Mouse (Mus musculus) common myeloid progenitor, adult 5-6 weeks (primary cell): ENCODE data around the gene Gm49342. TPM values are rescaled to one million over a fixed set of nuclear protein-coding genes. Genes with fewer than 3 reads are reported as not detected.
A peak's percentile ranks its signal among the peaks of the same experiment; 100 is the strongest.
"Not testable (repeated sequence)": the region's sequence is repeated elsewhere in the genome, so short reads cannot be mapped to it uniquely, and the experiment has no call there.

Experiments
- ATAC-seq: replicated peaks from 2 replicates; pipeline ENCODE4 v1.8.0; 2016; ENCODE audit warnings: low read depth, mild to moderate bottlenecking, moderate TSS enrichment, inconsistent platforms; ENCODE audit not compliant: poor library complexity, severe bottlenecking
- total RNA-seq: library from RNA; stranded (forward); fragments of 200-1000, 187-1606 nt; gene quantifications from 2 replicates; pipeline ENCODE4 v1.2.3, GENCODE M21; 2017

Gm49342 gene
- total RNA-seq, 1 experiment from 2014 or later = 44.0 TPM

DNA sequence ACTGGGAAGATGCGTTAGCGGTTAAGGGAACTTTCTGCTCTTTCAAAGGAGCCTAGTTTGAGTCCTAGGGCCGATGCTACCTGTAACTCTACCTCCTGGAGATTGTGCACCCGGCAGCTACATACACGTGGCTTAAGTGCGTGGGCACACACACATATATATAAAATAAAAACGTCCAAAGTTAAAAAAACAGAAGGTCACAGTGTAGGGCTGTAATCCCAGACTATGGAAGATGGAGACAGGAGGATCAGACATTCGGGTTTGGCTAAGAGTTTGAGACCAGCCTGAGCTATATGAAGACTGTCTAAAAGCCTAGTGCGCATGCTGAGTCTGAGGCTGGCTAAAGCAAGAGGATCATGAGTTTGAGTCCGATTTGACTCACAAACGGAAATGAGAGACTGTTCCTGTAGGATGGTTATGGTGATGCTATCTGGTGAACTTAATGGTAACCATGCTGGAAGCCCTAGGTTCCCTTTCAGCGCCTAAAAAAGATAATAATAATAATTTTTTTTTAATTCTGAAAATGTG lies 12.8 kb upstream of the Gm49342 start:
- ATAC-seq = no peak

GRCm38 (mm10) chr14:50936649-50937048 lies 7.7 kb upstream of the Gm49342 start:
- no peak for ATAC-seq

DNA sequence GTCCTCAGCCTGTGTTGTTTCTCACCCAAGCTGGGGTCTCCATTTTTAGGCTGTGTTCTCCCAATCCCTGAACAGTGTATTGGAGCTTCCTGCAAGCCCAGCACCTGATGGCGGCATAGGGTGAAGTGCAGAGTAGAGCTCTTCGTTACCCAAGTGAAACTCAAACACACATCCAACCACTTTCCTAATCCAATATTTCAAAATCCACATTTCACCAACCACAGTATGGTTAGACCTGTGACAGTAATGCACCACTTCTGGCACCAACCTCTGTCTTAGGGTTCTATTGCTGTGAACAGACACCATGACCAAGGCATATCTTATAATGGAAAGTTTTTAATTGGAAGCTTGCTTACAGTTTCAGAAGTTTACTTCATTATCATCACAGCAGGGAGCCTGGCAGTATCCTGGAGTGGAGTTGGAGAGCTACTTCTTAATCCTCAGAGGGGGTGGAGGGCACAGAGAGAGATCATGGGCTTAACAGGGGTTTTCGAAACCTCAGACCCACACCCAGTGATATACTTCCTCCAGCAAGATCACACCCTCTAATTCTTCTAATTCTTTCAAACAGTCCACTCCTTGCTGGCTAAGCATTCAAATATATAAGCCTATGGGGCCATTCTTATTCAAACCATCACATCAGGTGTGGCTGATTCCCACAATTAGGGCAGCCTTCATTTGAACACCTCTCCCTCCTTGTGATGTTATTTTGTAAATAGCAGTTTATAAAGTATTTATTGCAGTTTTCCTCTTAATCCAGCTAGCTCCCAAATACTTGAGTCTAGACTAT lies 6.0 kb upstream of the Gm49342 start:
- 0 out of 2 replicates have a peak, but pooled peaks have one; percentile 22 for ATAC-seq

DNA sequence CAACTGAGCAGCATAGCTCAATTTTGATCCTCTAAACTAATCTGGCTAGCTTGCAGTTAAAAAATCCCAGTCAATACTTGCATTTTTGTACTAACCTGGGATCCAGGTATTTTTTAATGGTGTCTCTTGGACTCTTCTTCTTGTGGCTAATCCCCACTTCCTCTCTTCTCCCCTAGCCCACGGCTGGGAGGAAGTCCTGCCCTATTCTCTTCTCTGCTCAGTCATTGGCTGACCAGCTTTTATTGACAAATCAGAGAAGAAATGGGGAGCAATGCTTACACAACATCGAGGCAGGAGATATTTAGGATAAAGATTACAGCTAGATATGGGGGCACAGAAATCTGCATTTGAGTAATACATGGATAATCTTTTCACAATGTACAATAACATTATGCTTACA lies 5.4 kb upstream of the Gm49342 start:
- ATAC-seq = peak; percentile 66

DNA sequence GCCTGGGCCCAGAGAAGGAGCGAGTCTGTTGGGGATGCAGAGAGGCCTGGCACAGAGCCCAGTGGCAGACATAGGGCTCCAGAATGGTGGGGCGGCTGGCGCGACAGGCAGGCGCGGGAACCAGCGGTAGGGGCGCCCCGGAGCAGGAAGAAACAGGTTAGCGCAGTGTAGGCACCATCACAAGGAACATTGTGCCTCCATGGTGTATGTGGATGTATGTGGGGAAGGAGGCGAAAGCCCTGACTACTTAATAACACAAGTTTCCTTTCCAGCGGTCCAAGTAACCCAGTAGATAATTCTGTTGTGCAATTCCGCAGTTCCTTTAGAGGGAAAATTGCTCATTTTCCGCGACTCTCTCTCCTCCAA lies 334 bp downstream of the Gm49342 start:
- ATAC-seq = peak; percentile 74

- ATAC-seq = not testable (repeated sequence)
These were observed 764 bp downstream of the Gm49342 start for GRCm38 (mm10) chr14:50945081-50945480.

DNA sequence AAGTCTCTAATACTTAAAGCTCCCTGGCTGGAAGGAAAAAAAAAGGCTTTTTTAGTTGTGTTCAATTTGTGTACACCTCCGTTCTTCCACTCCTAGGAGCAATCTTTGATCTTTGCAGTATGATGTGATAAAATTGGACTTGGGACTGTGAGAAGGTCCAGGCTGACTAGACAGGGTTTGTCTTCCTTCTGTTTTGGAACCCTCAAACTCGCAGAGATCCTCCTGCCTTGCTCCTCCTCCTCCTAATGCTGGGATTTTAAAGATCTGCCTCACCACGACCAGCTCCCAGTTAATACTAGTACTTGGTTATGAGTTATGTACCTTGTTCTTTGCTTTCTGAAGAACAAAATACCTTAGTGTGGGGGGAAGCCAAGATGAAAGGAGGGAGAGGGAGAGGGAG lies 1.2 kb downstream of the Gm49342 start:
- not testable (repeated sequence) for ATAC-seq

DNA sequence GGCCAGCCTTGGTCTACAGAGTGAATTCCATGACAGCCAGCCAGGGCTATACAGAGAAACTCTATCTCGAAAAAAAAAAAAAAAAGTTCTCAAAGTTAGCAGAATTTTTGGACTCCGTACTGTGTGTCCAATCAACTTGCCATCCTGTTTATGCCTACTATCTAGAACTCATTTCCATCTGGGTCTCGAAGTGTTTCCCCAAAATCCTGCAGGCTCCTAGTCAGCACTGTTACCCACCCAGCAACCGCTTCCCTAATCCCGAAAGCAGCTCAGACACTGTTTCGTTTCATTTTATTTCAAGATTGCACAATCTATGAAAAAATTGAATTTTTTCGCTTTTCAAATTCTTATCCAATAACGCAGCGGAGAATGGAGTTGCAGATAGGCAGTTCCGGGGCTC lies 11.2 kb downstream of the Gm49342 start:
- ATAC-seq = peak; percentile 8

- ATAC-seq = peak; percentile 78
These were observed 11.7 kb downstream of the Gm49342 start, which contains the start of gene Pnp2 for GRCm38 (mm10) chr14:50955942-50956508. Pnp2 (plus strand) TSS chr14:50955992.

GRCm38 (mm10) chr14:50956724-50957123 lies 12.4 kb downstream of the Gm49342 start:
- not testable (repeated sequence) for ATAC-seq

- not testable (repeated sequence) for ATAC-seq
These were observed 12.8 kb downstream of the Gm49342 start for GRCm38 (mm10) chr14:50957146-50957545.

DNA sequence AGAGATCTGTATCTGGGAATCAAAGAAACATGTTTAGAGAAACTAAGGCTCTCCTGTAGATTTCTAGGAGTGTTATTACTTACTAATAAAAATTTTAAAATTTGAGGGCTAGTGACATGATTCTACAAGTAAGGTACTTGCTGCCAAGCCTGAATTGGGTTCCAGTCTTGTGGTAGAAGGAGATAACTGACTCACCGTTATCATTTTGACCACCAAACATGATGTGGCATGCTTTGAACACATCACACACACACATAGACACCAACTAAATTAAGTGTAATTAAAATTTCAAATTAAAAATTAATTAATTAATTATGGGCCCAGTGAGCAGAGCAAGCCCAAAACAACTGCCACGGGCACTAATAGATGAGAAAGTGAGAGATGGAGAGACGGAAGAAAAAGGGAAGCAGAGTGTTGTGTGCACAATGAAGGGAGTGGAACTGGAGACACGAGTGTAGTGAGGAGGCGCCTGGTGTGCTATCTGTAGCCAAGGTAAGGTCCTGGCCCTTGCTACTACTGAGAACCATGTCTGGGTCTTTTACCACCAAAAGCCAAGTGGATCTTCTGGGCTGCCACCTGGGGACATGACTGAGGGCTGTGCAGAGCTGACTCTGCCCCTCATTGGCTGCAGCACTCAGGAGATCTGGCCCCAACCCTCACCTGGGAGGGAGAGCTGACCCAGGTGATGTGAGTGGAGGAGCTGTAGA lies 14.1 kb downstream of the Gm49342 start:
- ATAC-seq = not testable (repeated sequence)

DNA sequence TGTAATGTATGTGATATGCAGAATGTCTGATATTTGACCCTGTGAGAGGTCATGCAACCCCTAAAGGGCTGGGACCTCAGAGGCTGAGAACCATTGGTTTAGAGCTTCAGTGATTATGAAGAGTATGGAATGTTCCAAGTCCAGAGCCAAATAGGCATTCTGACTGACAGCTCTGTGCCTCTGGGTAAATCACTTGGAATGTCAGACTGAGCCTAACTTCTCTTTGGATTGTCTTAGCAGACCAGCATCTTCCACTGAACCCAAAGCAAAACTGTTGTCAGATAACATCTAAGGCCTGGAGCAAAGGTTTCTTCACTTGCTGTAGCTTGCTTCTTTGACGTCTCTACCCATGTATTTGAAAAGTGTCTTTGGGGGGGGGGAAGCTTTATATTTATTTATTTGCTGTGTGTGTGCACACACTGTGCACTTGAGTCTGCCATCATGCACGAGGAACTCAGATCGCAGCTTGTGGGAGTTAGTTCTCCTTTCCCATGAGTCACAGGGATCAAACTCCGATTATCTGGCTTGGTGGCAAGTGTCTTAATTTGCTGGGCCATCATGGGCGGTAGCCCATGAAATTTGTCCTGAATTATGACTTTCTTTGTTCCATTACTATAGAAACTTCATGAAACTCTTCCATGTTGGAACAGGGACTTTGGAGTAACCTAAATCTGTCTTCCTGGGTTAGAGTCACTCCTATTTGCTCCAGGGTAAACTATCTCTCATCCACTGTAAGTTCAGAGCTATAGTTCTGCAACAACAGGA lies 24.1 kb downstream of the Gm49342 start:
- no peak for ATAC-seq

DNA sequence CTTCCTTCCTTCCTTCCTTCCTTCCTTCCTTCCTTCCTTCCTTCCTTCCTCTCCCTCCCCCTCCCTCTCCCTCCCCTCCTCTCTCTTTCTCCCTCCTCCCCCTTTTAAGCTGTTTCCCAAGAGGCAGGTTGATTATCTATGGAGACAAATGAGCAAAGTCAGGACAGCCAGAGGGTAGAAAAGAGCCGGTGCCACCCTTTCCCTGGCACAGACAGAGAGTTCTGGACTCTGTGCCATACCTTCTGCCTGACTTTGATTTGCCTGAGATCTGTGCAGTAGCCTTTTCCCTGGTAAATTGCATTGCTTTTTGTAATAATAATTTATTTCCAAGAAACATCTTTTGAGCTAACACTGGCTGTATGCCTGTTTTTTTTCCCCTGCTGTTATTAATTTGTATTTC lies 24.7 kb downstream of the Gm49342 start:
- ATAC-seq = no peak

DNA sequence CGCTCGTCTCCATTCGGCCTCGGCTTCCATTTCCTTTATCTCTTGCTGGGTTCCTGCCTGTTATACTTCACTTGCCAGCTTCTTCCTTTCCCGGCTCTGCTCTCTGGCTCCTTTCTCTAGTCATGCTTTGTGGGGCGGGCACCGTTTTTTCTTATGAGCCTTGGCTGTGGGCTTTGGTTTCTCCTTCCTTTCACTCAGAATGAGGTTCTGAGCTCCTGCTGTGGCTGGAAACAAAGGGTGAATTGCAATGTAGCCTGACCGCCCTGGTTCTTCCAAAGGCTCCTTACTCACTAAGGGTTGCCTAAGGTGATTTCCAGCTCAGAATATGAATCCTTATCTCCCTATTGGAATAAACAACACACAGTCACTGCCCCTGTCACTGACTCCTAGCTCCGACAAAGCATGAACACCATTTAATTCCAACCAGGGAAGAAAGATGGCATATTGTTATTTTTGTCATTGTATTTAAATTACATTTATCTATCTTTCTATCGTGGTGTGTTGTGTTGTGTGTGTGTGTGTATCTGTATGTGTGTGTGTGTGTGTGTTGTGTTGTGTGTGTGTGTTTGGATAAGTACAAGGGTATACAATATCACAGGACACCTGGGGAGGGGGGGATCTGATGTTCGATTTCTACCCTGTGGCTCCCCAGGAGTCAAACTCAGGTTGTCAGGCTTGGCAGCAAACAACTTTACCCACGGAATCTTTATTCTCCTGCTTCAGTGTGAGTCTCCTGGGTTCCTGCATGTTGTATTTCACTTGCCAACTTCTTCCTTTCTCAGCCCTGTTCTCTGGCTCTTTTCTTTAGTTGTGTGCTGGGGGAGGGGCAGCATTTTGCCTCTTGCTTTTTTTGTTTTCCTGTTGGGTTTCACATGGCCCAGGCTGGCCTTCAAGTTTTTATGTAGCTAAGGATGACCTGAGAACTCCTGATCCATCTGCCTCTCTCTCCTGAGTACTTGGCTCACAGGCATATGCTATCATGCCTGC lies 25.5 kb downstream of the Gm49342 start:
- peak; percentile 77 for ATAC-seq

DNA sequence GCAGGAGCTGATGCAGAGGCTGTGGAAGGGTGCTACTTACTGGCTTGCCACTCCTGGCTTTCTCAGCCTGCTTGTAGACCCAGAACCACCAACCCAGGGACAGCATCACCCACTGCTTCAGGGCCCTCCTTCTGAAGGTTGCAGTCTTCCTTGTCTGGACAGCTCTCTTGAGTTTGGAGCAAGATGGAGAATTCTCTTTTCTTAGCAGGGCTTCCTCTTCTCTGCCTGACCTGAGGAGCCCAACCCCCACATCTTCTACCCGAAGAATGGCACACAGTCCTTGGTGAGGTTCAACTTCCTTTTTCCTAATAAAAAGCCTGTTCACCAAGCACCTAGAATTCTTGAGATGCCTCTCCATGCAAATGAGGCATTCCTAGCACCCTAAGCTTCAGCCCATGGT lies 26.5 kb downstream of the Gm49342 start:
- peak; percentile 42 for ATAC-seq

DNA sequence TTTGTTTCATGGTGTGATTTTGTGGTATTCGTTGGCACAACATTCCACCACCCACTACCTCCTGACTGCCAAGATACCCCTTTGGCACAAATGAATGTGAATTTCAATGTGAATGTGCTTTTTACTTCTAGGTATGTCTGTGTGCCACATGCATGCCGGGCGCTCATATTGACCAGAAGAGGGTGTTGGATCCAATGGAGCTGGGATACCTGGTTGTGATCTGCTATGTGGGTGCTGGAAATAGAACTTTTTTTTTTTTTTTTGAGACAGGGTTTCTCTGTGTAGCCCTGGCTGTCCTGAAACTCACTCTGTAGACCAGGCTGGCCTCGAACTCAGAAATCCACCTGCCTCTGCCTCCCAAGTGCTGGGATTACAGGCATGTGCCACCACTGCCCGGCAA lies 28.7 kb downstream of the Gm49342 start:
- ATAC-seq = not testable (repeated sequence)

GRCm38 (mm10) chr14:50973700-50974099 lies 29.4 kb downstream of the Gm49342 start:
- no peak for ATAC-seq

DNA sequence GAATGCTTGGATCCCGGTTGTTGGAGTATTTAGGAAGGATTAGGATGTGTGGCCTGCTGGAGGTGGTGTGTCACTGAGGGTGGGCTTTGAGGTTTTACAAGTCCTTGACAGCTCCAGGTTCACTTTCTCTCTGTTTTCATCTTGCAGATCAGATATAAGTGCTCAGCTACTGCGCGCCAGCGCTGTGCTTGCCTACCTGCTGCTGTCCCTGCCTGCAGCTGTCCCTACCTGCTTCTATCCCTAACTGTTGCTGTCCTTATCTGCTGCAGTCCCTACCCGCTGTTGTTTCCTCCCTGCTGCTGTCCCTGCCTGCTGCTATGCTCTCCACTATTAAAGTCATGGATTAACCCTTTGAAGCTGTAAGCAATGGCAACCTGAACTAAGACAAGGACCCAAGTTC lies 30.7 kb downstream of the Gm49342 start:
- no peak for ATAC-seq
